Mouse (Mus musculus) lung, postnatal 0 days (tissue): ENCODE results near the gene Ewsr1. TPM values are rescaled to one million over a fixed set of nuclear protein-coding genes. Genes with fewer than 3 reads are reported as not detected.

ENCODE experiments used
- ATAC-seq: fragments of 200-750 bp; cut with Nextera tagmentation; 2 replicates; pipeline ENCODE4 v1.8.0; 2017; ENCODE audit warnings: moderate library complexity
- DNase-seq: peaks from one replicate; pipeline ENCODE4 v3.0.0-alpha.2; 2016; ENCODE audit warnings: low spot score
- H3K27ac ChIP-seq: fragments of 300-500 bp; sonication (generic); 2 replicates; pipeline ENCODE4 v1.5.1; 2014; ENCODE audit warnings: antibody characterized with exemption, mild to moderate bottlenecking, low read length, mixed read lengths
- H3K27me3 ChIP-seq: fragments of 300-500 bp; sonication (generic); replicated peaks from 2 replicates; pipeline ENCODE4 v1.6.1; 2014; ENCODE audit warnings: low read length, mixed read lengths; ENCODE audit not compliant: insufficient read depth
- H3K36me3 ChIP-seq: fragments of 300-500 bp; sonication (generic); 2 replicates; pipeline ENCODE4 v1.6.1; 2014; ENCODE audit warnings: low read length, mixed read lengths; ENCODE audit not compliant: insufficient read depth
- H3K4me1 ChIP-seq: fragments of 300-500 bp; sonication (generic); 2 replicates; pipeline ENCODE4 v1.6.1; 2014; ENCODE audit warnings: antibody characterized with exemption, low read depth, low read length, mixed read lengths; ENCODE audit not compliant: insufficient read depth
- H3K4me2 ChIP-seq: fragments of 300-500 bp; sonication (generic); replicated peaks from 2 replicates; pipeline ENCODE4 v1.6.1; 2014; ENCODE audit warnings: low read depth, mild to moderate bottlenecking, low read length, moderate library complexity, mixed read lengths
- H3K4me3 ChIP-seq: fragments of 300-500 bp; sonication (generic); 2 replicates; pipeline ENCODE4 v1.5.1; 2014; ENCODE audit warnings: low read depth, low read length
- H3K9ac ChIP-seq: fragments of 300-500 bp; sonication (generic); replicated peaks from 2 replicates; pipeline ENCODE4 v1.6.1; 2014; ENCODE audit warnings: low read depth, mild to moderate bottlenecking
- H3K9me3 ChIP-seq: fragments of 300-500 bp; sonication (generic); 2 replicates; pipeline ENCODE4 v1.6.1; 2016; ENCODE audit warnings: low read length, mixed read lengths
- CTCF ChIP-seq: IDR thresholded peaks from 2 replicates; pipeline ENCODE4 v1.5.1; 2016; ENCODE audit warnings: antibody characterized with exemption, mild to moderate bottlenecking
- EP300 ChIP-seq: IDR thresholded peaks from 2 replicates; pipeline ENCODE4 v1.6.1; 2016; ENCODE audit warnings: antibody characterized with exemption, mild to moderate bottlenecking, control low read depth
- WGBS: fragments of 180-500 bp; shearing (Covaris S2); extraction: QIAGEN DNeasy Blood & Tissue Kit; methylation state at CpG from one replicate; pipeline ENCODE4 v1.1.7; 2014; 5-methylcytosine and 5-hydroxymethylcytosine counted together
- polyA plus RNA-seq: library from polyadenylated mRNA; unstranded; fragments of >200 nt; fragmentation: Nextera tagmentation; extraction: Ambion mirVana; gene quantifications from 2 replicates; pipeline ENCODE4 v1.2.1, GENCODE M21; 2015

The Ewsr1 gene
- polyA plus RNA-seq, 1 experiment from 2014 or later, result 290 TPM

- Histone ChIP-seq H3K9me3 (no peaks in the 10 kb centered on the region), H3K4me3 (no peak overlapping the region), H3K36me3 (no peaks in the 10 kb centered on the region), H3K4me2 (peak overlapping the region; percentile 74; the same call in 1 of the 2 replicates), H3K27ac (no peak overlapping the region), H3K27me3 (no peaks in the 10 kb centered on the region), H3K4me1 (no peaks in the 10 kb centered on the region), H3K9ac (no peak overlapping the region)
- 60% methylated on average over 5 of the region's 5 CpGs for WGBS
- TF ChIP-seq CTCF (no peak), EP300 (no peak)
- DNase-seq (no peak), ATAC-seq (no peak)
These were observed 1.7 kb upstream of the Ewsr1 start for GRCm38 (mm10) chr11:5100801-5101200.

GRCm38 (mm10) chr11:5100283-5100682 is 1.2 kb upstream of the Ewsr1 start:
- Histone ChIP-seq H3K36me3 (no peaks in the 10 kb centered on the region), H3K9me3 (no peaks in the 10 kb centered on the region), H3K4me3 (peak overlapping the region; percentile 99), H3K4me2 (peak overlapping the region; percentile 74), H3K27me3 (no peaks in the 10 kb centered on the region), H3K4me1 (no peaks in the 10 kb centered on the region), H3K9ac (no peak overlapping the region; the same call in 1 of the 2 replicates), H3K27ac (peak overlapping the region; percentile 90; the same call in 1 of the 2 replicates)
- peak; percentile 44 for TF ChIP-seq CTCF
- no peak for TF ChIP-seq EP300
- 1% methylated on average over 7 of the region's 7 CpGs for WGBS
- ATAC-seq (no peak), DNase-seq (no peak)

- Histone ChIP-seq H3K4me2 (peak overlapping the region; percentile 74), H3K4me1 (no peaks in the 10 kb centered on the region), H3K27me3 (no peaks in the 10 kb centered on the region), H3K36me3 (no peaks in the 10 kb centered on the region), H3K4me3 (peak overlapping the region; percentile 99), H3K9me3 (no peaks in the 10 kb centered on the region), H3K9ac (peak overlapping the region; percentile 96), H3K27ac (peak overlapping the region; percentile 90)
- WGBS, result 0% methylated on average over 31 of the region's 31 CpGs
- DNase-seq, result peak; percentile 95
- no peak for TF ChIP-seq EP300
- no peak for TF ChIP-seq CTCF
- peak; percentile 74 for ATAC-seq
These were observed 614 bp upstream of the Ewsr1 start for GRCm38 (mm10) chr11:5099576-5100183.

GRCm38 (mm10) chr11:5098035-5098735 is 881 bp downstream of the Ewsr1 start:
- under 1% methylated on average over 43 of the region's 44 CpGs for WGBS
- Histone ChIP-seq H3K4me1 (no peaks in the 10 kb centered on the region), H3K4me2 (peak overlapping the region; percentile 74), H3K36me3 (no peaks in the 10 kb centered on the region), H3K27me3 (no peaks in the 10 kb centered on the region), H3K4me3 (peak overlapping the region; percentile 99), H3K9me3 (no peaks in the 10 kb centered on the region), H3K27ac (peak overlapping the region; percentile 90), H3K9ac (peak overlapping the region; percentile 96)
- no peak for ATAC-seq
- TF ChIP-seq CTCF, result no peak
- TF ChIP-seq EP300, result no peak
- DNase-seq, result peak; percentile 47

GRCm38 (mm10) chr11:5096480-5097020 is 2.5 kb downstream of the Ewsr1 start:
- Histone ChIP-seq H3K4me3 (no peak overlapping the region), H3K9ac (no peak overlapping the region), H3K4me1 (no peaks in the 10 kb centered on the region), H3K9me3 (no peaks in the 10 kb centered on the region), H3K36me3 (peaks cover 2% of the 10 kb centered on the region; the same call in 1 of the 2 replicates), H3K4me2 (peak overlapping the region; percentile 74), H3K27ac (no peak overlapping the region), H3K27me3 (no peaks in the 10 kb centered on the region)
- TF ChIP-seq CTCF, result no peak
- no peak for TF ChIP-seq EP300
- ATAC-seq (no peak), DNase-seq (peak; percentile 45)
- 35% methylated on average over 8 of the region's 8 CpGs for WGBS

GRCm38 (mm10) chr11:5095877-5096276 is 3.2 kb downstream of the Ewsr1 start:
- Histone ChIP-seq H3K27me3 (no peaks in the 10 kb centered on the region), H3K4me1 (no peaks in the 10 kb centered on the region), H3K36me3 (peaks cover 9% of the 10 kb centered on the region), H3K27ac (no peak overlapping the region), H3K4me2 (0 out of 2 replicates have a peak overlapping the region, but pooled peaks have one; percentile 6), H3K4me3 (no peak overlapping the region), H3K9me3 (no peaks in the 10 kb centered on the region), H3K9ac (no peak overlapping the region)
- ATAC-seq (no peak), DNase-seq (no peak)
- 69% methylated on average over 5 of the region's 5 CpGs for whole genome bisulfite sequencing
- TF ChIP-seq CTCF (no peak), EP300 (no peak)
